Mouse (Mus musculus): ENCODE data around the gene Midn.

- no peak for TF ChIP-seq CTCF (IDR thresholded peaks at IDR 0.05)
- TF ChIP-seq EP300 (IDR thresholded peaks at IDR 0.05; ENCODE audit: insufficient read depth, low read depth, low read length): peak; percentile 100
- no peak; the same call in 1 of the 2 replicates for TF ChIP-seq POLR2A (IDR thresholded peaks at IDR 0.05; ENCODE audit: insufficient read depth, low read depth, low read length)
Measured at GRCm38 (mm10) chr10:80146568-80147011, 1.5 kb upstream of the Midn start.

Data from heart, adult 2 months (tissue).